Mouse (Mus musculus) midbrain, embryonic 16.5 days (tissue): ENCODE data around the gene Col8a2. TPM values are rescaled to one million over a fixed set of nuclear protein-coding genes. Genes with fewer than 3 reads are reported as not detected.

Experiments used
- ATAC-seq: fragments of 200-750 bp; cut with Nextera tagmentation; 2 replicates; pipeline ENCODE4 v1.8.0; 2017; ENCODE audit warnings: moderate TSS enrichment
- H3K27ac ChIP-seq: fragments of 300-500 bp; sonication (generic); 2 replicates; pipeline ENCODE4 v1.5.1; 2014; ENCODE audit warnings: mild to moderate bottlenecking, low read length, mixed read lengths
- H3K27me3 ChIP-seq: fragments of 300-500 bp; sonication (generic); 2 replicates; pipeline ENCODE4 v1.6.1; 2014; ENCODE audit warnings: low read depth, low read length, mixed read lengths; ENCODE audit not compliant: control insufficient read depth, insufficient read depth
- H3K36me3 ChIP-seq: fragments of 300-500 bp; sonication (generic); 2 replicates; pipeline ENCODE4 v1.6.1; 2014; ENCODE audit warnings: mild to moderate bottlenecking, low read length, moderate library complexity, mixed read lengths; ENCODE audit not compliant: control insufficient read depth, insufficient read depth
- H3K4me1 ChIP-seq: fragments of 300-500 bp; sonication (generic); 2 replicates; pipeline ENCODE4 v1.6.1; 2014; ENCODE audit warnings: mild to moderate bottlenecking, low read length, mixed read lengths; ENCODE audit not compliant: control insufficient read depth, insufficient read depth
- H3K4me2 ChIP-seq: fragments of 300-500 bp; sonication (generic); 2 replicates; pipeline ENCODE4 v1.6.1; 2014; ENCODE audit warnings: mild to moderate bottlenecking, low read length, mixed read lengths
- H3K4me3 ChIP-seq: fragments of 300-500 bp; sonication (generic); 2 replicates; pipeline ENCODE4 v1.5.1; 2014; ENCODE audit warnings: low read depth, mild to moderate bottlenecking, low read length, moderate library complexity, mixed read lengths
- H3K9ac ChIP-seq: fragments of 300-500 bp; sonication (generic); 2 replicates; pipeline ENCODE4 v1.6.1; 2014; ENCODE audit warnings: low read depth, low read length, mixed read lengths
- H3K9me3 ChIP-seq: fragments of 300-500 bp; sonication (generic); replicated peaks from 2 replicates; pipeline ENCODE4 v1.6.1; 2014; ENCODE audit warnings: mild to moderate bottlenecking, low read length, mixed read lengths; ENCODE audit not compliant: control insufficient read depth, poor library complexity, severe bottlenecking
- whole genome bisulfite sequencing: fragments of 180-500 bp; shearing (Covaris S2); extraction: QIAGEN DNeasy Blood & Tissue Kit; methylation state at CpG from one replicate; pipeline ENCODE4 v1.1.7; 2014; 5-methylcytosine and 5-hydroxymethylcytosine counted together
- polyA plus RNA-seq: library from polyadenylated mRNA; unstranded; fragments of >200 nt; fragmentation: Nextera tagmentation; extraction: Ambion mirVana; gene quantifications from 2 replicates; pipeline ENCODE4 v1.2.1, GENCODE M21; 2015

The Col8a2 gene
- 2.2 and 2.5 TPM in 2 replicates for polyA plus RNA-seq

- Histone ChIP-seq H3K9me3 (no peaks in the 10 kb centered on the region), H3K36me3 (no peaks in the 10 kb centered on the region), H3K4me2 (peak within 1 kb of the TSS; percentile 42), H3K27me3 (peaks cover 38% of the 10 kb centered on the region), H3K9ac (peak within 1 kb of the TSS; percentile 32; the same call in 1 of the 2 replicates), H3K4me3 (peak within 1 kb of the TSS; percentile 22; the same call in 1 of the 2 replicates), H3K27ac (no peak within 1 kb of the TSS), H3K4me1 (peaks cover 3% of the 10 kb centered on the region; the same call in 1 of the 2 replicates)
- 3% methylated on average over 20 of the region's 42 CpGs for WGBS
- ATAC-seq = no peak
Measured at GRCm38 (mm10) chr4:126286492-126286891, at the start of gene Col8a2. Gene Col8a2, plus strand, starts transcription at chr4:126286793.

DNA sequence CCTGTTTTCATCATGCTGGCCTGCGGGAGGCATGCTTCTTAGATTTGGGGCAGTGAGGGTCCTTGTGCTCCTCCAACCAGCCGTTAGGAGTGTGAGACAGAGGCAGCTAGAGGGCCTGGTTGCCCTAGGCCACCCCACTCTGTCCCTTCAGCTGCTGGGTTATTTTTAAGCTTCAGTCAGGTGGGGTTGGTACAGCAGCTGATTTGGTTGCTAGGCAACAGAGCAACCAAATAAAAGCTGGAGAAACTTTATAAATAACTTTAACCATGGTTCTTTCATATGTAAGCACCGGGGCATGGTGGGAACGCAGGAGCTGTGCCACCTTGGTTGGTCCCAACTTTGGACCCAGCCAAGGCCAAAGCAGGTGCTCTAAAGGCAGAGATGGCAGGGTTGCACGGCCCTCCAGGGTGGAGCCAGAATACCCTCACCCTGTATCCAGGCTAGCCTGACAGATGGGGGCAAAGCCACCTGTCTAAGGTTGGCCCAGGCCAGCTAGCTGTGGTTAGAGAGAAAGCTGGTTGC, 48.8 kb upstream of the Col8a2 start:
- Histone ChIP-seq H3K27me3 (no peaks in the 10 kb centered on the region), H3K4me1 (peaks cover 6% of the 10 kb centered on the region; the same call in 1 of the 2 replicates), H3K4me2 (no peak overlapping the region), H3K36me3 (peaks cover 66% of the 10 kb centered on the region), H3K9ac (no peak overlapping the region), H3K9me3 (no peaks in the 10 kb centered on the region), H3K4me3 (no peak overlapping the region), H3K27ac (no peak overlapping the region; the same call in 1 of the 2 replicates)
- 53% methylated on average over 5 of the region's 5 CpGs for WGBS
- ATAC-seq = no peak

GRCm38 (mm10) chr4:126239862-126240475, 46.6 kb upstream of the Col8a2 start:
- Histone ChIP-seq H3K4me2 (no peak overlapping the region), H3K4me1 (peaks cover 6% of the 10 kb centered on the region; the same call in 1 of the 2 replicates), H3K27ac (no peak overlapping the region), H3K4me3 (no peak overlapping the region), H3K9me3 (no peaks in the 10 kb centered on the region), H3K27me3 (no peaks in the 10 kb centered on the region), H3K36me3 (peaks cover 49% of the 10 kb centered on the region), H3K9ac (no peak overlapping the region)
- 88% methylated on average over 13 of the region's 13 CpGs for WGBS
- no peak for ATAC-seq

DNA sequence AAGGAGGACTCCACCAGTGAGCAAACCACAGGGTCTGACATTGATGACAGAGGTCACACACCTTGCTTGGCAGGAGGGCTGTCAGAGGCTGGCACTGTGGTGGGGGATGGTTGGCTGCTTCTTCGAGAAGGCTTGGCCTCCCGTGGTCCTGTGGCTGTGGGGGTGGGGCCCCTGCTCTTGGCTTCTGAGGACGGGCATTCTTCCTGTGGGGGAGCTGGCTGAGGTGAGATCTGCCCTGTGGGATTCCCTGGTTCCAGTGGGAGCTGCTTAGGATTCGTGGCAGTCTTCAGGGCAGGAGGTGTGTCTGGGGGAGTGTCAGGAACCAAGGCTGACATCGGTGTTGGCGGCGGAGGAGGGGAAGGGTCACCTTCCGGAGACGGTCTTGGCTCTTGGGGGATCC, 44.6 kb upstream of the Col8a2 start:
- peaks cover 31% of the 10 kb centered on the region for H3K36me3 ChIP-seq
- WGBS = 53% methylated on average over 9 of the region's 9 CpGs
- H3K9ac ChIP-seq = no peak overlapping the region

DNA sequence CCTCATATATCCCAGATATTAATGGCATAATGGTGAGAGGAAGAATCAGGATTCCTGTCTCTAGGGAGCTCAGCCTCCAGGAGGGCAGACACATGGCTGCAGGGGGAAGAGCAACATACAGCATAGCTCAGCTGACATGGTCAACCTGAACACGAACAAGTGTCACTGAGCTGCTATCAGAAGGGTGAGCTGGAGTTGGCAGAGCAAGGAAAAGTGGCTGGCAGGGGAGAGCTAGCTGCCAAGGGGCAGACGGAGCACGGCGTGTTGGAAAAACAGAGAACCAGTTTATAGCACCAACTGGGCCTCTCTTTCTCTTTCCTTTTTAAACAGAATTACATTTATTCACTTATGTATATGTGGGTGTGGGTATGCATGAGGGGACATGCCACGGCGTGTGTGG, 44.1 kb upstream of the Col8a2 start:
- H3K36me3 ChIP-seq = peaks cover 31% of the 10 kb centered on the region
- WGBS = 85% methylated on average over 6 of the region's 6 CpGs

More for the DNA sequence above, 44.6 kb upstream of the Col8a2 start:
- H3K4me3 ChIP-seq = no peak overlapping the region
- no peak overlapping the region for H3K4me2 ChIP-seq
- H3K27me3 ChIP-seq = no peaks in the 10 kb centered on the region
- no peaks in the 10 kb centered on the region for H3K9me3 ChIP-seq
- peaks cover 6% of the 10 kb centered on the region; the same call in 1 of the 2 replicates for H3K4me1 ChIP-seq
- no peak for ATAC-seq
- no peak overlapping the region for H3K27ac ChIP-seq

GRCm38 (mm10) chr4:126246202-126246889, 40.2 kb upstream of the Col8a2 start:
- Histone ChIP-seq H3K36me3 (peaks cover 10% of the 10 kb centered on the region; the same call in 1 of the 2 replicates), H3K4me3 (no peak overlapping the region), H3K4me2 (no peak overlapping the region), H3K9ac (no peak overlapping the region), H3K4me1 (peaks cover 22% of the 10 kb centered on the region), H3K27ac (no peak overlapping the region), H3K27me3 (no peaks in the 10 kb centered on the region), H3K9me3 (no peaks in the 10 kb centered on the region)
- 85% methylated on average over 13 of the region's 13 CpGs for WGBS
- no peak for ATAC-seq

More for the DNA sequence above, 44.1 kb upstream of the Col8a2 start:
- H3K9ac ChIP-seq = no peak overlapping the region
- ATAC-seq = no peak
- no peak overlapping the region for H3K4me2 ChIP-seq
- H3K4me1 ChIP-seq = peaks cover 6% of the 10 kb centered on the region; the same call in 1 of the 2 replicates
- H3K4me3 ChIP-seq = no peak overlapping the region
- no peaks in the 10 kb centered on the region for H3K27me3 ChIP-seq
- no peaks in the 10 kb centered on the region for H3K9me3 ChIP-seq
- no peak overlapping the region for H3K27ac ChIP-seq

GRCm38 (mm10) chr4:126248261-126248868, 38.2 kb upstream of the Col8a2 start:
- Histone ChIP-seq H3K4me2 (no peak overlapping the region), H3K27ac (peak overlapping the region; percentile 63)
- no peak for ATAC-seq

DNA sequence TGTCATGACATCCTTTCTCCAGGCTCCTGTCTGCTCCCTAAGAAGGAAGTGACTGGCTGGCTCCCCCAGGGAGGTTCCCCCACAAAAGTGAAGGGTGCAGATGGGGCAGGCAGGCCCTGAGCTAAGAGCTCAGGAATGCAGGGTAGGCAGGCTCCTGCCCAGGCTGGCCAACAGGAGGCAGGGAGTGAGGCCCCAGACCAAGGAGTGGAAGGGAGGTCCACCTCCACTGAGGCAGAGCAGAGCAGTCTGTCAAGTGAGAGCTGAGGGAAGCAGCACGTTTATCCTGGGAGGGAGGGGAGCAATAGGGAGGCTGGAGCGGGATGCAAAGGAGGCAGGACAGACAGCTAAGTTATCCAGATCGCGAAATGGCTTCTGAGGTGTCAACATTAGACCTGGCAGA, 35.9 kb upstream of the Col8a2 start:
- H3K27ac ChIP-seq = no peak overlapping the region

More at GRCm38 (mm10) chr4:126248261-126248868, 38.2 kb upstream of the Col8a2 start:
- H3K9ac ChIP-seq = peak overlapping the region; percentile 39; the same call in 1 of the 2 replicates
- no peaks in the 10 kb centered on the region for H3K36me3 ChIP-seq
- WGBS = 6% methylated on average over 11 of the region's 11 CpGs
- H3K27me3 ChIP-seq = no peaks in the 10 kb centered on the region
- H3K4me1 ChIP-seq = peaks cover 42% of the 10 kb centered on the region
- no peak overlapping the region for H3K4me3 ChIP-seq
- H3K9me3 ChIP-seq = no peaks in the 10 kb centered on the region

More for the DNA sequence above, 35.9 kb upstream of the Col8a2 start:
- peaks cover 55% of the 10 kb centered on the region for H3K4me1 ChIP-seq
- no peak for ATAC-seq
- H3K4me3 ChIP-seq = no peak overlapping the region
- 61% methylated on average over 4 of the region's 4 CpGs for WGBS
- H3K9me3 ChIP-seq = no peaks in the 10 kb centered on the region
- H3K27me3 ChIP-seq = no peaks in the 10 kb centered on the region
- no peak overlapping the region for H3K4me2 ChIP-seq
- no peaks in the 10 kb centered on the region for H3K36me3 ChIP-seq
- H3K9ac ChIP-seq = no peak overlapping the region
